Mouse (Mus musculus) testis, adult 2 months (tissue): ENCODE measurements around the gene Gid4.

Experiments
- CTCF ChIP-seq: fragments of 200-500 bp; IDR thresholded peaks from 2 replicates; pipeline ENCODE4 v1.5.1; 2012; ENCODE audit warnings: low read depth, mild to moderate bottlenecking, inconsistent platforms, low read length, moderate library complexity; ENCODE audit not compliant: control insufficient read depth, insufficient read depth, insufficient replicate concordance
- POLR2A ChIP-seq: fragments of 200-500 bp; IDR thresholded peaks from 2 replicates; pipeline ENCODE4 v1.6.1; 2012; ENCODE audit warnings: low read depth, mild to moderate bottlenecking, inconsistent platforms, low read length, moderate library complexity; ENCODE audit not compliant: control insufficient read depth

GRCm38 (mm10) chr11:60442896-60443295 lies 26.0 kb downstream of the Gid4 start:
- TF ChIP-seq CTCF (no peak), POLR2A (no peak)
